Mouse (Mus musculus) gastrocnemius, adult 2 months (tissue): Measurements from ENCODE around the gene Tecrl. TPM values are rescaled to one million over a fixed set of nuclear protein-coding genes. Genes with fewer than 3 reads are reported as not detected.

Source experiments
- DNase-seq: peaks from one replicate; pipeline ENCODE4 v3.0.0; 2022
- H3K27ac ChIP-seq: fragments of 200-600 bp; 2 replicates; pipeline ENCODE4 v1.8.1; 2022; ENCODE audit warnings: mild to moderate bottlenecking
- H3K4me3 ChIP-seq: fragments of 200-600 bp; 2 replicates; pipeline ENCODE4 v1.8.1; 2022; ENCODE audit warnings: mild to moderate bottlenecking, moderate library complexity
- CTCF ChIP-seq: fragments of 200-600 bp; IDR thresholded peaks from 2 replicates; pipeline ENCODE4 v1.8.1; 2022; ENCODE audit warnings: antibody characterized with exemption, mild to moderate bottlenecking, moderate library complexity
- intact Hi-C: fragments of 180-260 bp; cut with DNase I; formaldehyde crosslinking; loops from one replicate; pipeline ENCODE4 v1.15.1; 2025
- long read RNA-seq, 2 experiments: library from polyadenylated mRNA; stranded (forward); transcript quantifications; one replicate each; pipeline ENCODE4 v2.0.0; 2021
- total RNA-seq, 2 experiments: library from RNA; stranded (reverse); gene quantifications; 2 replicates each; pipeline ENCODE4 v1.2.3; 2021

Tecrl gene
- total RNA-seq: 1 to 10 TPM; 1.3 to 1.9 TPM
- long read RNA-seq, experiment 1, partial matches to known transcripts: 0 of 1 reads
- long read RNA-seq, experiment 1, other reads (novel, unspliced or antisense): 0 of 1 reads
- long read RNA-seq, experiment 2, partial matches to known transcripts: 0 of 1 reads
- long read RNA-seq, experiment 2, other reads (novel, unspliced or antisense): 0 of 1 reads

GRCm38 (mm10) chr5:83354846-83355561, at the start of gene Tecrl:
TSS of gene Tecrl (minus strand) at chr5:83355195.
- H3K4me3 ChIP-seq: no peak within 1 kb of the TSS
- intact Hi-C loops: no loop called here
- DNase-seq: no peak
- TF ChIP-seq CTCF: no peak
- no peak within 1 kb of the TSS for H3K27ac ChIP-seq

DNA sequence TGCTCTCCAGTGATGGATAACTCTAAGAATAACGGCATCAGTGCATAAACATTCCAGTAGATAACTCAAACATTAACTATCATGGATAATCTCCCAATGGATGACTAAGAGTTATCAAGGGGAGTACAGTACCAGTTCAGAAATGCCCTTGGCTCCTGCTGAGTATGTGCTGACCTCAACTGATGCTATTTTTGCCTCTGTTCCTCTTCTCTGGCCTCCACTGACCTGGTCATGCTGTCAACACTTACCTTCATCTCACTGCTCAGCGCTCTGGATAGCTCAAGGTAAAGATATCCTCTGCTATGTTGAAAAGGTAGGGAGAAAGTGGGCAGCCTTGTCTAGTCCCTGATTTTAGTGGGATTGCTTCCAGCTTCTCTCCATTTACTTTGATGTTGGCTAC, 30.0 kb upstream of the Tecrl start:
- no peak for TF ChIP-seq CTCF
- no peak overlapping the region for H3K27ac ChIP-seq
- intact Hi-C loops: no loop called here
- H3K4me3 ChIP-seq: no peak overlapping the region
- no peak for DNase-seq

- DNase-seq: no peak
- intact Hi-C loops: loop anchor here (2.0 kb wide), 1 partner anchor 63 kb away; no protein-coding TSS in a partner anchor
- Histone ChIP-seq H3K27ac (no peak overlapping the region), H3K4me3 (no peak overlapping the region)
- no peak for TF ChIP-seq CTCF
Observed at GRCm38 (mm10) chr5:83351615-83352014, 3.4 kb downstream of the Tecrl start.

DNA sequence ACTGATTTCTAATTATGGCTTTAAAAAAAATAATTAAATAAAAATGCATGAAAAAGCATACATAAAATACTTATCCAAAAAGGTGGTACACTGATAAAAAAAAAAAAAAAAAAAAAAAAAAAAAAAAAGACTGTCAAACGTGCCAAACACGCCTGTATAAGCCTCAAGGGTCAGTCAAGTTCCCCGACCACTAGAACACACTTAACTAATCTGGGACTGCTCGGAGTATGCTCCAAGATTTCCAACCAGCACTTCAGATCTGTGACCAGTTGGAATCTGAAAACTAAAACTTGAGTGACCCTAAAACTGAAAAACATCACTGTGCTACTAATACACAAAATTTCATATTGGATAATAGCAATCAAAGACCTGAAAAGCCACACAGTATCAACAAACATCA, 15.9 kb downstream of the Tecrl start:
- intact Hi-C loops: no loop called here
- no peak for DNase-seq
- TF ChIP-seq CTCF: no peak
- Histone ChIP-seq H3K27ac (no peak overlapping the region), H3K4me3 (no peak overlapping the region)

GRCm38 (mm10) chr5:83267148-83267776, 87.7 kb downstream of the Tecrl start:
- TF ChIP-seq CTCF: no peak
- DNase-seq: no peak
- Histone ChIP-seq H3K27ac (no peak overlapping the region), H3K4me3 (no peak overlapping the region)
- intact Hi-C loops: no loop called here

DNA sequence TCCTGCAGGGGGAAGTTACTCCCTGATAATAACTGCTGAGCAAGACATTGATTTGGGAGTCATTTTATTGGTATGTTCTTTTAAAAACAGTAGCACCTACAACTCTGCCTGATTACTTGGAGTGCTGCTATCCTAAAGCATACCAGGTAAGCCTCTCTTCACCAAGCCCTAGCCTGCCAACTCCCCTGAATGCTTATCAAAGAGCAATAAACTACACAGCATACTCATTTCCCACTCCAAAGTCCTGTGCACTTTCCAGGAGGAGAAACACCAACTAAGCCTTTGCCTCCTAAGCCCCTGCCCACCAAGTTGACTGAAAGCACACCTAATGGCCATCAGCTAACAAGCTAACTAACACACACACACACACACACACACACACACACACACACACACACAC, 94.9 kb downstream of the Tecrl start:
- Histone ChIP-seq H3K4me3 (no peak overlapping the region), H3K27ac (no peak overlapping the region)
- no peak for DNase-seq
- TF ChIP-seq CTCF: no peak
- intact Hi-C loops: no loop called here

- intact Hi-C loops: no loop called here
- no peak for DNase-seq
- TF ChIP-seq CTCF: no peak
- Histone ChIP-seq H3K27ac (no peak overlapping the region), H3K4me3 (no peak overlapping the region)
Observed at GRCm38 (mm10) chr5:83254141-83254540, 100.9 kb downstream of the Tecrl start.

- intact Hi-C loops: no loop called here
- no peak for TF ChIP-seq CTCF
- DNase-seq: no peak
- Histone ChIP-seq H3K4me3 (no peak overlapping the region), H3K27ac (no peak overlapping the region)
Observed at GRCm38 (mm10) chr5:83238848-83239452, 116.0 kb downstream of the Tecrl start.
